Mouse (Mus musculus): ENCODE measurements at regions not wholly inside any gene's neighbourhood (a gene's known extent, or its start where the extent isn't known, plus 50 kb on each side); places are given as distances from the start of the nearest gene placed in this dataset.

- no peak for DNase-seq (ENCODE audit: low read depth)
These were observed 56.6 kb upstream of the Mef2a start for GRCm38 (mm10) chr7:67429008-67429873.

- no peak for DNase-seq (ENCODE audit: low read depth)
These were observed 55.7 kb upstream of the Mef2a start for GRCm38 (mm10) chr7:67428388-67428787.

GRCm38 (mm10) chr7:67426076-67426475, 53.4 kb upstream of the Mef2a start:
- DNase-seq (ENCODE audit: low read depth) = peak; percentile 67

GRCm38 (mm10) chr7:67425581-67425980, 52.9 kb upstream of the Mef2a start:
- DNase-seq (ENCODE audit: low read depth) = peak; percentile 84

- DNase-seq (ENCODE audit: low read depth) = peak; percentile 66
These were observed 52.3 kb upstream of the Mef2a start for GRCm38 (mm10) chr7:67424810-67425485.

Measured in 416B (cell line).